8 mouse cellular contexts compared by ENCODE assay signal in genomic region chr7:137603039-137603438, GRCm38 (mm10).
DNase-seq lines count a peak whose midpoint lies in the region; ATAC-seq and TF ChIP-seq lines count a peak whose summit lies in the region.

No protein-coding gene starts in this region.

- peak; percentile 85 for DNase-seq in MN1 (ENCODE audit: low spot score)
- DNase-seq in brain, embryonic 14.5 days (ENCODE audit: low read depth): peak; percentile 88
- DNase-seq in forebrain, embryonic 11.5 days (ENCODE audit: low spot score): peak; percentile 86
- DNase-seq in hindbrain, embryonic 11.5 days (ENCODE audit: low spot score): peak; percentile 87
- DNase-seq in layer of hippocampus, postnatal 14 days (ENCODE audit: low spot score in 2 of 2): peak; percentile 73 to 81
- peak; percentile 75 for DNase-seq in lung, postnatal 36 days
- DNase-seq in right cerebral cortex, postnatal 10 days (ENCODE audit: low spot score in 2 of 2): peak; percentile 76 to 87
- peak; percentile 74 for DNase-seq in urinary bladder, postnatal 25 days (ENCODE audit: low spot score)

- peak; percentile 77 for ATAC-seq in forebrain, embryonic 11.5 days (replicated peaks; ENCODE audit: low FRiP score)
- peak; percentile 51; the same call in 1 of the 2 replicates for ATAC-seq in hindbrain, embryonic 11.5 days (ENCODE audit: low FRiP score)

- no peak overlapping the region for H3K9ac ChIP-seq in forebrain, embryonic 11.5 days (ENCODE audit: low read length)
- H3K9ac ChIP-seq in hindbrain, embryonic 11.5 days (ENCODE audit: low read depth, low read length): no peak overlapping the region

- H3K27me3 ChIP-seq in forebrain, embryonic 11.5 days (ENCODE audit: control insufficient read depth, insufficient read depth, low read length): no peaks in the 10 kb centered on the region
- H3K27me3 ChIP-seq in hindbrain, embryonic 11.5 days (ENCODE audit: control insufficient read depth, insufficient read depth, low read length): 0 out of 2 replicates have a peak, but pooled peaks cover 3% of the 10 kb centered on the region

- H3K9me3 ChIP-seq in forebrain, embryonic 11.5 days (ENCODE audit: control insufficient read depth, low read length): no peaks in the 10 kb centered on the region
- no peaks in the 10 kb centered on the region for H3K9me3 ChIP-seq in hindbrain, embryonic 11.5 days (ENCODE audit: control insufficient read depth, low read length)

- no peaks in the 10 kb centered on the region for H3K36me3 ChIP-seq in forebrain, embryonic 11.5 days (ENCODE audit: control insufficient read depth, insufficient read depth, low read length)
- no peaks in the 10 kb centered on the region for H3K36me3 ChIP-seq in hindbrain, embryonic 11.5 days (ENCODE audit: control insufficient read depth, insufficient read depth, low read length)

- peak; percentile 91 for TF ChIP-seq CTCF in brain, embryonic 14.5 days (IDR thresholded peaks at IDR 0.05; ENCODE audit: borderline replicate concordance, extremely low read depth, insufficient read depth, insufficient read length)

- H3K27ac ChIP-seq in forebrain, embryonic 11.5 days (ENCODE audit: low read depth, low read length): no peak overlapping the region
- no peak overlapping the region for H3K27ac ChIP-seq in hindbrain, embryonic 11.5 days (ENCODE audit: low read depth, low read length)

- no peaks in the 10 kb centered on the region for H3K4me1 ChIP-seq in forebrain, embryonic 11.5 days (replicated peaks; ENCODE audit: control insufficient read depth, insufficient read depth, low read length)
- no peaks in the 10 kb centered on the region for H3K4me1 ChIP-seq in hindbrain, embryonic 11.5 days (replicated peaks; ENCODE audit: control insufficient read depth, insufficient read depth, low read length)

- TF ChIP-seq POLR2A in brain, embryonic 14.5 days (IDR thresholded peaks at IDR 0.05; ENCODE audit: borderline replicate concordance, extremely low read depth, insufficient read depth, insufficient read length, poor library complexity, severe bottlenecking): no peak

- H3K4me3 ChIP-seq in forebrain, embryonic 11.5 days (ENCODE audit: low read depth, low read length): no peak overlapping the region
- H3K4me3 ChIP-seq in hindbrain, embryonic 11.5 days (ENCODE audit: low read depth, low read length): no peak overlapping the region

- H3K4me2 ChIP-seq in forebrain, embryonic 11.5 days (ENCODE audit: low read depth, low read length, severe bottlenecking): no peak overlapping the region
- no peak overlapping the region for H3K4me2 ChIP-seq in hindbrain, embryonic 11.5 days (replicated peaks; ENCODE audit: low read depth, low read length)

- 3% methylated on average over 8 of the region's 8 CpGs for WGBS in forebrain, embryonic 11.5 days
- 14% methylated on average over 8 of the region's 8 CpGs for WGBS in hindbrain, embryonic 11.5 days
